Mouse (Mus musculus) heart, adult 9 months (tissue): ENCODE data around the gene Glod4.
A peak's percentile ranks its signal among the peaks of the same experiment; 100 is the strongest.

Experiments used
- DNase-seq, 2 experiments: peaks; one replicate each; pipeline ENCODE4 v3.0.0; 2022; ENCODE audit warnings: low spot score in 2 of 2

Glod4 gene

DNA sequence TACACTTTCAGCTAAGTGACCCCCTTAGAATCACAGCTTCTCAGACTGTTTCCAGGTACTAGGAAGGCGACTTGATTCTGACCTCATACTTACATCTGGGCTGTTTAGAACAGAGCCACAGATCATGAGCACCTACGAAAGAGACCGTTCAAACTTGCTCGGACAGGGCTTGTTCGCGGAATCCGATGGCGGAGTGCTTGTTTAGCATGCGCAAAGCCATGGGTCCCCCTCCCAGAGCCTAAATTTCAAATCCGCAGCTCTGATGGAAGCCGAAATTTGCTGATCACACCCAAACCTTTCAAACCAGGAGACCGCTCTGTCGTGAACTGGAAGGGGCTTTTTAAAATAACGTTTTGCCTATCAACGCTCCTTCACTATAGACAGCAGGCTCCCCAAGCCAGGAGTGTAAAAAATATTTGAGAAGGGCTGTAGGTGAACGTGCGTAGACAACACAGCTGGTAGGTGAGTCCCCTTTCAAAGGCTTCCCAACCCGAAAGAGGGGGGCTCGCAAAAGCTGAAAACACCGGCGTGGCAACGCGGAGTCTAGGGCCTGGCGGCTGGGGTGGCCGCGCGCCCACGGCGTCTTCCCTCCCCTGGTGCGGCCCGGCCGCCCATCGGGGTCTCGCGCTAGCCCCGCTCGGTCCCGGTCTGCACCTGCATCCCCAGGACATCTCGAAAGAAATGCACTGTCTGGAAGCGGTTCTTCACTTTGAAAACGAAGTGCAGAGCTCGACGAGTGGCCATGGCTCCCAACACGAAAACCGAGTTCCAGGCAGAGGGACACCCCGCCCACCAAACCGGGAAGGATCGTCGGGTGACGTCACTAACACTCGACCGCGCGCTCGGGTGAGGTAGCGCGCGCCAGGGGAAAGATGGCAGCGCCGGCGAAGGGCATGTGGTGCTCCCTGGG, at the start of gene Glod4, which contains the start of gene Mrm3:
Gene Glod4, minus strand, starts transcription at position 825 of the 910 bp plus-strand sequence.
Gene Mrm3, plus strand, starts transcription at position 815 of the 910 bp plus-strand sequence.
- DNase-seq = peak; percentile 83 to 89

DNA sequence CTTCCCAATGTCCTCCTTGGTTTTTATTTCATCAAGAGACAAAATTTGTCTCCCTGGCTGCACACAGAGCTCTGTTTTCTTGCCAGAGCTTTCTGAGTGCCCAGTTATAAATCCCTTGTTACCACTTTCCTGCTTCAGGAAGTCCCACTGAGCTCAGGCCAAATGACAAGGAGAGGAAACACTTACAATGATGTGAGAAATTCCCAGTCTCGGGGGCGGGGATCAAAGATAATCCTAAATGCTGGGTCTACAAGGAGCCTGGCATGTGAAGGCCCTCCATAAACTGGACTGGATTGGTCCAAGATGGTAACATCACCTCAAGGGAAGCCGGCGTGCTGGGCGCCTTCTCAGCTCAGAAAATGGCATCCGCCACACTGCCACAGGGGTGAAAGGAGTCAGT, 49.3 kb upstream of the Glod4 start:
- DNase-seq = peak; percentile 48 to 59

GRCm38 (mm10) chr11:76292398-76292797, 48.9 kb upstream of the Glod4 start:
- peak; percentile 61 to 72 for DNase-seq

DNA sequence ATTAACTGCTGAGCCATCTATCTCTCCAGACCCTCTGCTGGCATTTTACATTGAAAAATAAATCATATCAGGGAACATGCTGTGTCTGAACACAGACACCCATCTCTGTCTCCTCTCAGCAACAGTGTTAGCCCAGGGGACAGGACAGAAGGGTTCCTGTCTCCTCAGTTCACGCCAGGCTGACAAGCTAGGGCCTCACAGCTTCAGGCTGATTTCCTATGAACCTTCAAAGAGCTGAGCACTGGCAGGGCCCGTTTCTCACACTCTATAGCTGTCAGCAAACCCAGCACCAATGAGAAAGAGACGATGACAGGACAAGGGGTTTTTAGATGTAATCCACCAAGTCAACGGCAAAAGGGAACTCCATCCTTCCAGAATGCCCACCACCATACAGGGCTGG, 48.4 kb upstream of the Glod4 start:
- no peak for DNase-seq

GRCm38 (mm10) chr11:76290367-76290766, 46.8 kb upstream of the Glod4 start:
- no peak for DNase-seq

DNA sequence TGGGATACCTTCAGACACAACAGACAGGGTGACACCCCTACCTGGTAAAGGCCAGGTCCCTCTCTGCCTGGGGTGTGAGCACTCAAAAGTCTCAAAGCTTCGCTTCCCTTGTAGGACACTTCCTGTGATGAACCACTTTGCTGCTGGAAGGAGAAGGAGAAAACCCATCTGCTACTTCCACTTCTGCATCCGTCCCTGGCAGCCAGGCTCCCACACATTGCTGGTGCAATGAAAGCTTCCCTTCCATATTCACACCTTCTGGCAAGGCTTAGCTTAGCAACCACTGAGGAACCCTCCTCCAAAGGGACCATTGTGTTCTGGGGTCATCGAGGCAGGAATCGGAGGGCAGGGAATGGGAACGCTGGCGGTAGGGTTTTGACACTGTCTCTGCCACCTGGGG, 45.1 kb upstream of the Glod4 start:
- no peak for DNase-seq

DNA sequence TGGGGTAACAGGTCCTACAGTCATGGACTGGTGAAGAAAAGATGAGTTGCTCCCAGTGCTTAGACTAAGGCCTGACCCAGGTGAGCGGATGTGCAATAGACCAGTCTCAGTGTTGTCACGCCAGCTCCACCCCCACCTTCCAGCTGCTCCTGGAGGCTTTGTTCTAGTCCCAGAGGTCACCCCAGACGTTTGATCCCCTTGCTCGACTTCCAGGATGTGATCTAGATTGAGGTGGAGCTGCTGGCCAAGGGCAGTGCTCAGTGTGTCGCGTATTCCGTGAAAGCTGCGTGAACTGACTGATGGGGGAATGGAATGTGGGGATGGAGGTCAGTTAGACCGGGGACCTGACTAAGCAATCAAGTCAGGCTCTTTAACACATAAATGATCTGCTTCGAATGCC, 43.8 kb upstream of the Glod4 start:
- no peak for DNase-seq

DNA sequence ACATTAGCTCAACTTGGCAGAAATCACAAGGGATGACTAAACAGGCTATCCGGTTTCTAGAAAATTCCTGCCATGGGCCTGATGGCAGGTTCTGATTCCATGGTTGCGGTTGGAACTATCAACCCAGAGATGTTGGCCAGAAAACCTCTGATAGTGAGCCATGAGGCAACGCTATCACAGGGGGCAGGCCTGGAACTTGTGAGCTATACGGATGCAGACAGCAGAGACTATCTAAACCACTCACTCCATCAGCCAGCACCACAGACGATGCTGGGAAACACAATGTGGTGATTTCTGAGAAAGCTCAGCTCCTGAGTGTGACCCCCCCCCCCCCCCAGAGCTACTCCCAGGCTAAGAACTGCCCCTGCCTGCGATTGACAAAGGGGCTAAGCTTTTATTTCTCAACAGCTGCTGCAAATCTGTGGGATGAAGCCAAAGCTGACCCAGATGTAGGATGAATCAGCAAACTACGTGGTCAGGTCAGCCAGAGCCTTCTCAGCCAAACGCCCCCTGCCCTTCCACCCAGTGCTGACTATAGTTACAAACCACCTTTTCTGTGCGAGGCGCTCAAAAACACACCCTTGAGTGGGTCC, 43.1 kb upstream of the Glod4 start:
- peak in 1 of 2 experiments; percentile 32 for DNase-seq

DNA sequence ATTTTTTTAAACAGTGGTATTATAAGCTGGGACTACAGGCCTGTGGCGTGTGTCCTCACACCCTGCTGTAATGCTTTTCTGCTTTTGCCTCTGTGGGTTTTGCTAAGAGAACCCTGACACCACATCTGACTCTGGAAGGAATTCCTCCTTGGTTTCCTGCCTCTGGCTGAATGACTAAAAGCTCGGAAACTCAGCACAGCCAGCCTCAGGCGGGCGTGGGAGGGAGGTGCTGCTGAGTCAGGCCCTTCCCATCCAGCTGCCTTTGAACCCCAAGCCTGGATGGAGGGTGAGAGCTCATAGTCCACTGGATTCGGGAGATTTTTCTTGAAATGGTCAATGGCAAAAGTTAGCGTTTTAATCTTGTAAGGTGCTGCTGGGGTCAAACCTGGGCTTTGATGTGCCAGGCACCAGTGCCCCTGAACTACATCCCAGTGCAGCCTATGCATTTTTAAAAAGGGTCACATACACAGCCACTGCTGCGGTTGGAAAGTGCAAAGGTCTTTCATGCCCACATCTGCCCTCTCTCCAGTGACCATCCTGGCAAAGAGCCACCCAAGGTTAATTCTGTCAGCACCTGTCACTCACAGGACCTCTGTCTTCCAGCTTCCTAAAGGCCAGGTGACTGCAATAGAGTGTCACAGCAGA, 42.0 kb upstream of the Glod4 start:
- DNase-seq = peak; percentile 36 to 39

DNA sequence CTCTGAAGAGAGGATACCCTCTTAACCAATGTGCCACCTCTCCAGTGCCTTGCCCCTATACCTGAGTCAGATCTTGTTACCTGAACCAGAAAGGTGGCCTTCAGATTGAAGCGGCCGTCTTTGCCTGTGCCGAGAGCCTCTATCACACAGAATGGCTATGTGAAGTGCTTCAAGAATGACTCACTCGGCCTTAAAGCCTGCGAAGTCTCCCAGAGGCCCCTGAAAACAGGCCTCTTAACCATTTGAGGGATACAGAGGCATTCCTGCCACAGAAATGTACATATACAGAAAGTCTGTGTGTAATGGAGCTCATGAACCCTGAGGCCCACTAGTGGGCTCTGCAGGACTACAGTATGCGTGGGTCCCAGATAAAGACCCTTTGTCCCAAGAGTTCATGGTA, 40.3 kb upstream of the Glod4 start:
- DNase-seq = no peak

GRCm38 (mm10) chr11:76279971-76280370, 36.4 kb upstream of the Glod4 start:
- DNase-seq = no peak

DNA sequence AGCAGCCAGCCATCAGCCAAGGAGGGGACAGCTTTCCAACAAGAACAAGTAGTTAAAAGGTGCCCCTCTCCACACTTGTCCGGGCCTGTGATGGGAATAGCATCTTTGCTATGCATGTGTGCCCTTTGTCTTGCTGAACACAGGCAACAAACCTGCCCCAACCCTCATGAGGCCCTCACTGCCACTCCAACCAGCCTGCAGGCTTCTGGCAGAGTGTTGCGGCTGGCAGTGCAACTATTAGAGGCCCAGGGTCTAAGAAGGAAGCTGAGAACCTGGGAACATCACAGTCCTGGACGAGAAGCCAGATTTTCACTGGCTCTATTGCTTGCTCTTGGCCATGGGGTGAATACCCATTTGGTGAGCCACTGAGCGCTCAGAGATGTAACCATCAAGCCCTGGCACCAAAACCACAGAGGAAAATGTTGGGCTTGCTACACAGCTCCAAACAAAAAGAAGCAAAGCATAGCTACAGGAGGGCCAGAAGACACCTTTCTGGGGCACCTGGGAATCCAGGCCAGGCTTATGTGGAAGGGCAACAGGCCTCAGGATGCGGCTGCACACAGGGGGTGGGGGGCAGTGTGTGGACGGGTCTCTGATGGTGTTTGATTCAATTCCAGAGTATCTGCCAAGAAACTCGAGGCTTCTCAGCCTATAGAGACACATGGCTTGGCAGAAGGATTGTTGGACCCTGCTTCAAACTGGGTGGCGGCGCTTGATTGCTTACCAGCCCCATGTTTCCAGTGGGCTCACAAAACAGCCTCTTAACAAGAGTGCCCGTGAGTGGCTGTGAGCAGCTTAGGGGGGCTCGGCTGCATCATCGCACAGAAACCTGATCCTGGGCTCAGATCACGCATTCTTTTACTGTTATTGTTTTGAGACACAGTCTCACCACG, 35.7 kb upstream of the Glod4 start:
- DNase-seq = no peak

GRCm38 (mm10) chr11:76272440-76272839, 28.9 kb upstream of the Glod4 start:
- DNase-seq = no peak

DNA sequence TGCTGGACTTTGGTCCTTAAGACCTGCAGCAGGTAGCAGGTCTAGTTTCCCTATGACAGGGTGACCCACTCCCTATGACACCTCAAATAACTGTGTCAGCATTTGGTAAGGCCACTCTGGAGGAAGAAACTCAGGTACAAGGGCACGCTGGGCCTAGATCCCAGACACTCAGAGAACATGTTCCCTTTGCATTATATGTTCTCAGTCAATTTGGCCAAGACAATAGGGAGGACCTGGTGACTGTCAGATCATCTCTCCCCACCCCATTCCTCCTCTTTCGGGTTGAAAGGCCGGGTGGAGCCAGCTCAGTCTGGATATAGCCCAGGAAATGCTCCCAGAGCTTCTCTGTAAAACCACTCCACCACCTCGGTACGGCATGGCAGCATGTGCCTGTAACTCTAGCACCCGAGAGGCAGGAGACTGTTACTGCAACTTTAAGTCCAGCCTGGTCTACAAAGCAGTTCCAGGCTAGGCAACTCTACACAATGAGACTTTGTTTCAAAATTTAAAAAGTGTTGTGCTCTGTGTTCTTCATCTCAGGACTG, 25.1 kb upstream of the Glod4 start:
- DNase-seq = no peak

DNA sequence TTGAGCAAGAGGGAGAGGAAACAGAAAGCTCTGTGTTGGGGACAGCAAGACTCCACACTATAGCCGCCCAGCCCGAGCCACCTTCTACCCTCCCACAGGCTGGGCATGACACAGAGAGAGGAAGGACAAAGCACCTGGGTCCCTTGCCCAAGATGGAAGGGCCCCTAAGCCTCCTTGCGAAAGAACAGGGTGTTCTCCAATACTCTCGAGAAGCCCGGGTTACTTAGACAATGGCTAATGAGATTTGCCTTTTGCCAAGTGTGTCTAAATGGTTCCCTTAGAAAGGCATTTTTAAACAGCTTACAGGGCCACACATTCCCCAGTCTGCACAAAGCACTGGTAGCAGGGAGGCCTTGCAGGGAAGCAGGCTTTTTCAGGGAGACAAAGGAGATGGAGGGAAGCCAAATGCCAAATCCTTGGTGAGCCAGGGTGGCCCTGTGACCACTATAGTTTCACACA, 24.5 kb upstream of the Glod4 start:
- DNase-seq = no peak

GRCm38 (mm10) chr11:76267550-76267949, 24.0 kb upstream of the Glod4 start:
- DNase-seq = no peak

- no peak for DNase-seq
Measured at GRCm38 (mm10) chr11:76262611-76263351, 19.3 kb upstream of the Glod4 start.

- peak; percentile 27 to 50 for DNase-seq
Measured at GRCm38 (mm10) chr11:76261224-76261623, 17.7 kb upstream of the Glod4 start.

DNA sequence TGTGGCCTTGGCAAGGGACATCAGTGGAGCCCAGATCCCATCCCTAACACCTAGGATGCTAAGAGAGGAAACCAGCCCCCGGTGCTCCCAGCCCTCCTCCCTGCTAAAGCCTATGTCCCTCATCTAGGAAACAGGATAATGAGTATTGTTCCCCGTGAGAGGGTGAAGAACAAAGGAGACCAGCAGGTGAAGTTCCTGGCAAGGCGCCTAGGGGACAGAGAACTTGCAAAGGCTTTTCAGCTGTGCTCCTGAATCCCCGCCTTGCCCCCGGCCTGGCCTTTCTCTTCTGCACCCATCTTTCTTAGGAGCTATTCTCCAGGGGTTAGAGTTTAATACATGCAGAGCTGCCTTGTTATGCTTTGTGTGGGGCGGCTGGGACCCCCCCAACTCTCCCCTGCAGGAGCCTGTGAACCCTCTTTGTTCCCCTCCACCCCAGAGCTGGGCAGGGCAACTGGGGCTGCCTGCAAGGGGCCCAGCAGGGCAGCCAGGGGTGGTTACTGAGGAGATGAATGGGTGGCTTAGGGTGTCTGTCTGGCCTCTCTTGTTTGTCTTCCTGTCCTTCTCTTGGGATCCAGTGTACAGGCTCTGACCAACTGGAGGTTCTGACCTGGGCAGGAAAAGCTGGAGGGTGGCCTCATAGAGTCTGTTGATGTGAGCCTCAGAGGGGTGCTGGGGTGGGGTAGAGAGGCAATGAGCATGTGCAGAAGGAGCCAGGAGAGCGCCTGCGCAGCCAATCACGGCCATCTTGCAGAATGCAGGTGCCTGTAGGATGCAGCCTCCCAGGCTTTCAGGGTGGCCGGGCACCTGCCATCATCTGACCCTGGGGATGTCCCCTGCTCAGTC, 16.9 kb upstream of the Glod4 start:
- no peak for DNase-seq

GRCm38 (mm10) chr11:76258511-76258910, 15.0 kb upstream of the Glod4 start:
- no peak for DNase-seq
